Mouse (Mus musculus): ENCODE measurements around the gene Cd68. TPM values are rescaled to one million over a fixed set of nuclear protein-coding genes. Genes with fewer than 3 reads are reported as not detected.
"Not testable (repeated sequence)": the region's sequence is repeated elsewhere in the genome, so short reads cannot be mapped to it uniquely, and the experiment has no call there.

Gene Cd68
- polyA plus RNA-seq, 1 experiment from 2014 or later: 10.3 TPM

DNA sequence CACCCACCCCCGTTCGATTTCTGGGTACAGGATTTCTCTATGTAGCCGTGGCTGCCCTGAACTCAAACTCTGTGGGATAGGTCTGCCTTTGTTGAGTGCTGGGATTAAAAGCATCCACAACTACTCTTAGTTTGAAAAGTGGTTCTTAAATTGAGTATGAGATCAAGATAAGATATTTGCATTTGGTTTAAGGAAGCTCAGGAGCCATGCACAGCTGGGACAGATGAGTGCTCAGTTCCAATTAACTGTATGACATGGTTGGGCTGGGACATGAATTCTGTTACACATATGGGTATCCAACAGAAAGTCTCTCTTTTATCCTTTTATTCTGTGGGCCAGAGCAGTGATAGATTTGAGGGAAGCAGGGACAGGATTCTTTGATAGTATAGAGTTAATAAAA, 30.5 kb downstream of the Cd68 start:
- Histone ChIP-seq H3K4me2 (peak overlapping the region; percentile 78; the same call in 1 of the 2 replicates), H3K9me3 (no peaks in the 10 kb centered on the region), H3K27me3 (no peaks in the 10 kb centered on the region), H3K27ac (replicated peaks) (no peak overlapping the region), H3K9ac (no peak overlapping the region), H3K4me1 (replicated peaks) (peaks cover 33% of the 10 kb centered on the region), H3K4me3 (no peak overlapping the region), H3K36me3 (peaks cover 19% of the 10 kb centered on the region)
- 93% methylated on average over 3 of the region's 3 CpGs for WGBS
- no peak for ATAC-seq (ENCODE audit: low FRiP score, low read depth)

DNA sequence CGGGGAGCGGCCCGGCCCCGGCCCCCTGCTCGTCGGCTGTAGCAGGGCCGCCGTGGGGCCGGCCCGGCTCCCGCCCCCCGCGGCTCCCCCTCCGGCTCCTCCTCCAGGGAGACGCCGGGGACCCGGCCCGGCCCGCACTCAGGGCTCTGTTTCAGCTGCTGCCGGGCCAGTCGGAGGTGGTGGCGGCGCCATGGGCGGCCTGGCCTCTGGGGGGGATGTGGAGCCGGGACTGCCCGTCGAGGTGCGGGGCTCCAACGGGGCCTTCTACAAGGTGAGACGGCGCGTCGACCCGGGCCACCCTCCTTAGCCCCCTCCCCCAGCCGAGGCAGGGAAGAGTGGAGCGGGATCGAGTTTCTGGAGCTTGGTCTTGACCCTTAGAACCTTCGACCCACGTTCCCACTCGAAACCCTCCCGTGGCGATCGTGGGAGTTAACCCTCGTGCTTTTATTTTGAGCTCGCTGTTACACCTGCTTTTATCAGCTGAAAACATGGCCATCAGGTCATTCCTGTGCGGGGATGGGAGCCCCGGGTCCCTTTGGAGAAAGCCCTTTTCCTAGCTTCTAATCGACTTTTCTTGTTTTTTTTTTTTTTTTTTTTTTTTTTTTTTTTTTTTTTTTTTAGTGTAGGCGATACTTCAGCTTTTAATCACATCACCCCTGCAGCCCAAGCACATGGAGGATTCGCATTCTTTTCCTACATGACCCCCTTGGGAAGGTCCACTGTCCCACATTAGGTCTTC, 32.7 kb downstream of the Cd68 start:
- Histone ChIP-seq H3K9me3 (no peaks in the 10 kb centered on the region), H3K27me3 (no peaks in the 10 kb centered on the region), H3K36me3 (peaks cover 5% of the 10 kb centered on the region; the same call in 1 of the 2 replicates), H3K27ac (replicated peaks) (peak overlapping the region; percentile 95), H3K9ac (peak overlapping the region; percentile 99), H3K4me1 (replicated peaks) (peaks cover 33% of the 10 kb centered on the region), H3K4me3 (peak overlapping the region; percentile 94), H3K4me2 (peak overlapping the region; percentile 78)
- under 1% methylated on average over 33 of the region's 50 CpGs for WGBS
- ATAC-seq (ENCODE audit: low FRiP score, low read depth): peak; percentile 40; the same call in 1 of the 2 replicates

DNA sequence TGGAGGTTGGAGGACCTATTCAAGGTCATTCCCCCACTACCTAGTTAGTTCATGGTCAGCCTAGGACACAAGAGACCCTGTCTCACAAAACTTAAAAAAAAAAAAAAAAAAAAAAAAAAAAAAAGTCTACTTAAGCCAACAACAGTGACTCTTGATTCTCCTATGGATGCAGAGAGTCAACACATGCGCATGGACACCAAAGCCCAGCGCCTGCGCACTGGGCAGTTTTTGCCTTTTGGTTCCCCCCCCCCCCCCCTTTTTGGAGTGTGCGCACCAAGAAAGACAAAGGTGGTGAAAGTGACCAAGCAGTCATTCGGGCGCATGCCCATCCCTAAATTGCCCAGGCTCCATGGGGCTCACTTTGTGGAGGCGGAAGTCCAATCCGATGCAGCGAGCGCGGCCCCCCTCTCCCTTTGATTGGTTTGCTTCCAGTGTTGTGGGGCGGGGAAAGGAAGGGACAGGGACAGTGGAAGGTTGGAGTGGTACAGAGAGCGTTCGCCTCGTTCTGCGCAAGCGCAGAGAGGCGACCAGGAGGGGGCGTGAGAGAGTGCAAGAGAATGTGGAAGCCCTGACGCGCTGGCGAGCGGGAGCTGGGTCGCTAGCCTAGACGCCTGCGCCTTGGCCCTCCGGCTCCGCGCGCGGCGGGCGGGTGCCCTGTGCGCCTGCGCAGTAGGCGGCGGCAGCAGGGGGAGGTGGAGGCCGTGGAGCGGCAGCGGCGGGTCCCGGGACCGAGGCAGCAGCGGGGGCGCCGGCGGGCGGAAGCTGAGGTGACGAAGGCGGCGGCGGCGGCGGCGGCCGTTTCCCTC, 33.5 kb downstream of the Cd68 start, which contains the start of gene Fxr2:
Gene Fxr2 (plus strand): TSS at position 707 of the 806 bp plus-strand sequence.
- peak; percentile 100 for ATAC-seq (ENCODE audit: low FRiP score, low read depth)
- under 1% methylated on average over 36 of the region's 56 CpGs for WGBS
- H3K4me2 ChIP-seq: peak within 1 kb of the TSS; percentile 78
- peak within 1 kb of the TSS; percentile 94 for H3K4me3 ChIP-seq
- H3K27ac ChIP-seq (replicated peaks): peak within 1 kb of the TSS; percentile 95
- H3K9me3 ChIP-seq: no peaks in the 10 kb centered on the region
- H3K27me3 ChIP-seq: no peaks in the 10 kb centered on the region
- peak within 1 kb of the TSS; percentile 99 for H3K9ac ChIP-seq
- peaks cover 4% of the 10 kb centered on the region; the same call in 1 of the 2 replicates for H3K36me3 ChIP-seq
- H3K4me1 ChIP-seq (replicated peaks): peaks cover 33% of the 10 kb centered on the region

DNA sequence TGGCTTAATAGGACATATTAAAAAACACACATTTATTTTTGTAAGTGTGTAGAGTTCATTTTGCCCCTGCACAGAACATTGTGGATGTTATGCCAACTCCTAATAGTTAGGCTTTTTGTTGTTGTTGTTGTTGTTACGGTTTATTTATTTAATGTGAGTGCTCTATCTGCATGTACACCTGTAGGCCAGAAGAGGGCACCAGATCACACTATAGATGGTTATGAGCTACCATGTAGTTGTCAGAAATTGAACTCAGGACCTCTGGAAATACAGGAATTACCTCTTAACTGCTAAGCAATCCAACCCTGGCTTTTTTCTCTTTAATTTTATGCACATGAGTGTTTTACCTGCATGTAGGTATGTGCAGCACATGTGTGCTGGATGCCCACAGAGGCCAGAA, 36.2 kb downstream of the Cd68 start:
- Histone ChIP-seq H3K4me2 (no peak overlapping the region), H3K9me3 (no peaks in the 10 kb centered on the region), H3K27me3 (no peaks in the 10 kb centered on the region), H3K27ac (replicated peaks) (no peak overlapping the region), H3K36me3 (no peaks in the 10 kb centered on the region), H3K4me3 (no peak overlapping the region), H3K4me1 (replicated peaks) (peaks cover 13% of the 10 kb centered on the region), H3K9ac (no peak overlapping the region)
- WGBS: 66% methylated on average over 1 of the region's 1 CpGs
- no peak for ATAC-seq (ENCODE audit: low FRiP score, low read depth)

DNA sequence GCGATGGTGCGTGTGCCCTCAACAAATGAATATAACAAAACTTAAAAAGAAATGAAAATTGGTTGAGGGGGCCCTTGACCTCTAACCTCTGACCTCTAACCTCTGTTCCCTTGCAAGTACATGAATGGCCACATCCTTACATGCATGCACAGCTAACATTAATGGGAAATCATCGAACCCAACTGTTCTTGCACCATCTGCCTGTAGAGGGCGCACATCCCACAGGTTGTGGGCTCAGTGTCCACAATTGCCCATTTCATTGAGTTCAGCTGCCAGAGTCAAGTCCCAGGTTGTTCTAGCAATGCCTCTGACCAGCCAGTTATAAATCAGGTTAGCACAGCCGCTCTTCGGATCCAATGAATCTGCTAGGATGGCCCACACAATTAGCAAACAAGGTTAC, 37.7 kb downstream of the Cd68 start:
- Histone ChIP-seq H3K9ac (no peak overlapping the region), H3K4me2 (no peak overlapping the region), H3K4me3 (no peak overlapping the region), H3K27ac (replicated peaks) (no peak overlapping the region), H3K27me3 (no peaks in the 10 kb centered on the region), H3K4me1 (replicated peaks) (peaks cover under 1% of the 10 kb centered on the region), H3K36me3 (no peaks in the 10 kb centered on the region), H3K9me3 (no peaks in the 10 kb centered on the region)
- ATAC-seq (ENCODE audit: low FRiP score, low read depth): no peak
- 36% methylated on average over 6 of the region's 6 CpGs for WGBS

DNA sequence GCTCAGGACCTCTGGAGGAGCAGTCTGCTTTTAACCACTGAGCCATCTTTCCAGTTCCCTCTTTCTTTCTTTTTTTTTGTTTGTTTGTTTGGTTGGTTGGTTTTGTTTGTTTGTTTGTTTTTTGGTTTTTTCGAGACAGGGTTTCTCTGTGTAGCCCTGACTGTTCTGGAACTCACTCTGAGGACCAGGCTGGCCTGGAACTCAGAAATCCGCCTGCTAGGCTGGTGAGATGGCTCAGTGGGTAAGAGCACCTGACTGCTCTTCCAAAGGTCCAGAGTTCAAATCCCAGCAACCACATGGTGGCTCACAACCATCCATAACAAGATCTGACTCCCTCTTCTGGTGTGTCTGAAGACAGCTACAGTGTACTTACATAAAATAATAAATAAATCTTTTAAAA, 41.6 kb downstream of the Cd68 start:
- 90% methylated on average over 2 of the region's 2 CpGs for WGBS
- H3K4me1 ChIP-seq (replicated peaks): peaks cover 16% of the 10 kb centered on the region
- not testable (repeated sequence) for H3K9me3 ChIP-seq; H3K4me3 ChIP-seq; H3K4me2 ChIP-seq; H3K36me3 ChIP-seq; H3K27me3 ChIP-seq; H3K9ac ChIP-seq; ATAC-seq (ENCODE audit: low FRiP score, low read depth); H3K27ac ChIP-seq (replicated peaks)

DNA sequence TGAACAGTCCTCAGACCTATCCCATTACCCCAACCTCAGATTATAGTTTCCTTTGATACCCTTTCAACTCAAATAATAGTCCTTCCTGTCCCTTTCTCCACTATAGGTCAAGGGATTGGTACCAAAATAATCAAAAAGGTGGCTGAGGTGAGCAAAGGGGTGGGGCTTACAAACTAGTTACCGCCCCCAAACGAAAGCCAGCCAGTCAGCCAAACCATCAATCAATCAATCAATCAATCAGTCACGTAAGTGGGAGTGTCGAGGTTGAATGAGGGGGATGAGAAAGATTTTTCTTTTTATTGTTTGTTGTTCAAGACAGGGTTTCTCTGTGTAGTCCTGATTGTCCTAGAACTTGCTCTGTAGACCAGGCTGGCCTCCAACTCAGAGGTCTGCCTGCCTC, 42.9 kb downstream of the Cd68 start:
- peak overlapping the region; percentile 47 for H3K4me3 ChIP-seq
- H3K9ac ChIP-seq: peak overlapping the region; percentile 52; the same call in 1 of the 2 replicates
- WGBS: 62% methylated on average over 4 of the region's 4 CpGs

DNA sequence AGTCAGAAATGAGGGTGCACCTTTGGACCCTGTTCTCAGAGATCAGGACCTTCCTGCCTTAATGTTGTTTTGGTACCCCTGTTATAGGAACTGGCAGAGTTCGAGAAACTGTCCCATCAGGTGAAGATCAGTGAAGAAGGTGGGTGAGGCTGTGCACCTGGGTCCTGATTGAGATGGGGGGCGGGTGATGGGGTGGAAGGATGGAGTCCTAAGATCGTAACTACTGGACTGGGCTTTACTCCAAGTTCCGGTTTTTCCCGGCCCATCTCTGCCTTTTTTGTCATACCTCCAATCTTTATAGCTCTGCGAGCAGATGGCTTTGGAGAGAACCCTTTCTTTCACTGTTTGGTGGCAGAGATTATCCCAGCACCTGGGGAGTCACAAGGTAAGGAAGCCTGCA, 43.5 kb downstream of the Cd68 start:
- 39% methylated on average over 6 of the region's 6 CpGs for WGBS
- ATAC-seq (ENCODE audit: low FRiP score, low read depth): peak; percentile 43; the same call in 1 of the 2 replicates
- no peaks in the 10 kb centered on the region for H3K36me3 ChIP-seq

More for the DNA sequence above, 42.9 kb downstream of the Cd68 start:
- Histone ChIP-seq H3K4me2 (peak overlapping the region; percentile 68), H3K27me3 (no peaks in the 10 kb centered on the region), H3K27ac (replicated peaks) (no peak overlapping the region), H3K4me1 (replicated peaks) (peaks cover 16% of the 10 kb centered on the region), H3K36me3 (no peaks in the 10 kb centered on the region), H3K9me3 (no peaks in the 10 kb centered on the region)
- no peak for ATAC-seq (ENCODE audit: low FRiP score, low read depth)

DNA sequence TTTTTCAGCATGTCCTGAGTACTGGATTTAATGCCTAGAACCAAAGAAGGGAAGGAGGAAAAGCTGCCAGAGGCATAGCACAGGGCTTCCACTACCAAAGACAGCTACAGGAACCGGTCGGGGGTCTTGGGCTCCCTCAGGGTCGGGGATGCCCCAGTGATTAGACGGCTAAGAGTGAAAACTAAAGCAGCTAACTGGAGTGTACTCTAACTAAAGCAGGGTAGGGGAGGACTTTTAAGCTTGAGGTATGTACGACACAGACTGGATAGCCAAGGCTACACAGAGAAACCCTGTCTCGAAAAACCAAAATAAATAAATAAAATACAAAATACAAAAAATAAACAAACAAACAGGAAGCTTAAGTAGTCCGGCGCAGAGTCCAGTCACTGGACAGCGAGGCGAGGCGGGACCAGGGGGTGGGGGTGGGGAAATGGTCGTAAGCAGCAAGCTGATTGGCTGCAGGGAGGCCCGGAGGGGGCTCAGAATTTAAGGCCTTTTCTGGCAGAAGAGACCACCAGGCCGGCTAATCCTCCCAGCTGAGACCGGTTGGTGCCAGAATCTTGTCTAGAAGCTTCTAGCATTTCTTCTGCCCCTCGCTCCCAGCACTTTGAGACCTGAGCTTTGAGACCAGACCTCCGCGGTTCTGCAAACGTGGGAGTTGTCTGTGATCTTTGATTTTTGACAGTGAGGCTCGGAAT, 44.2 kb downstream of the Cd68 start, which contains the start of gene Sat2:
Gene Sat2 (plus strand): TSS at position 454 of the 698 bp plus-strand sequence.
- no peaks in the 10 kb centered on the region for H3K27me3 ChIP-seq
- ATAC-seq (ENCODE audit: low FRiP score, low read depth): peak; percentile 85
- no peaks in the 10 kb centered on the region for H3K36me3 ChIP-seq
- peak within 1 kb of the TSS; percentile 78 for H3K27ac ChIP-seq (replicated peaks)
- H3K9me3 ChIP-seq: no peaks in the 10 kb centered on the region
- peak within 1 kb of the TSS; percentile 52 for H3K9ac ChIP-seq
- H3K4me1 ChIP-seq (replicated peaks): peaks cover 16% of the 10 kb centered on the region
- H3K4me3 ChIP-seq: peak within 1 kb of the TSS; percentile 47
- H3K4me2 ChIP-seq: peak within 1 kb of the TSS; percentile 68
- WGBS: 1% methylated on average over 20 of the region's 20 CpGs

More for the DNA sequence above, 43.5 kb downstream of the Cd68 start:
- Histone ChIP-seq H3K4me1 (replicated peaks) (peaks cover 16% of the 10 kb centered on the region), H3K4me3 (peak overlapping the region; percentile 47), H3K27ac (replicated peaks) (peak overlapping the region; percentile 78), H3K9me3 (no peaks in the 10 kb centered on the region), H3K9ac (peak overlapping the region; percentile 52), H3K4me2 (peak overlapping the region; percentile 68), H3K27me3 (no peaks in the 10 kb centered on the region)

DNA sequence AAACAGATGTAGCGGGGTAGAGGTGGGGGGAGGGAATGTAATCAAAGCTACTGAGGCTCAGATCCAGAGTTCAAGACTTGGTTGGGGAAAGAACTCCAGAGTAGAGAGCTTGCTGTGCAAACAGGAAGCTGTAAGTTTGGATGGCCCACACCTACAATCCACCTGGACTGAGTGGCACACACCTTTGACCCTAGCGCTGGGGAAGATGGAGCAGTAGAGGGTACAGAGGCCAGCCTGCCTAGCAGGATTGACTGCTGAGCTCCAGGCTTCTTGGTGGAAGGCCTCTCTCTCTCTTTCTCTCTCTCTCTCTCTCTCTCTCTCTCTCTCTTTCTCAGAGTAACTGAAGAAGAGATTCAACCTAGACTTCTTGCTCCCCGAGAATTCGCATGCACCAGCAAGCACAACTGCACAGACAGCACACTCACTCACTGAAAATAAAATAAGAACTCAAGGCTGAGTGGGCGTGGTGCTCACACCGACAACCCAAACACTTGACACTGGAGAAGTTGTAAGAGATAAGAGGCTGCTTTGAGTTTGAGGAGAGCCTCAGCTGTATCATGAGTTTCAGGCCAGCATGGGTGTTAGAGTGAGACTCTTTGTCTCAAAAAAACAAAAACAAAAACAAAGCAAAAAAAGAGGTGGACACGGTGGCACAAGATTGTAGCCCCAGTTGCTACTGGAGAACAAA, 45.4 kb downstream of the Cd68 start:
- Histone ChIP-seq H3K4me3 (no peak overlapping the region), H3K36me3 (no peaks in the 10 kb centered on the region), H3K27ac (replicated peaks) (no peak overlapping the region), H3K4me2 (no peak overlapping the region), H3K27me3 (no peaks in the 10 kb centered on the region), H3K4me1 (replicated peaks) (peaks cover 16% of the 10 kb centered on the region), H3K9me3 (no peaks in the 10 kb centered on the region), H3K9ac (no peak overlapping the region)
- WGBS: 87% methylated on average over 7 of the region's 7 CpGs
- no peak for ATAC-seq (ENCODE audit: low FRiP score, low read depth)

DNA sequence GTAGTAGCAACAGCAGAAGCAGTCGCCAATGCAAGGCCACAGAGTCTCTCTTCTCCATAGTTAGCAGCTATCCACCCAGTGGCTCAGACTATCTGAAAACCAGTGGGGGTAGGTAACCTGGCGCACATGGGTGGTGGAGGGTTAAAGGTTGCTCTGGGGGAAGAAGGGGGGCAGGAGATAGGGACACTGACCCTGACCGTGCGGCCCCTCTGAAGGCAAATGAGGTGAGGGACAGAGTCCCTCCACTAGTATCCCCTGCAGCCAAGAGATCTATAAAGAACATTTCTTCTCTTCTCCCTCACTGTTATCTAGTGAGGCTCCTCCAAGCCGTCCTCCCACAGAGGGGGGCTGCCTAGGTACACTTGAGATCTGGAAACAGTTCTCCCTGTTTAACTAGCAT, 48.1 kb downstream of the Cd68 start, which contains the start of gene Shbg:
Gene Shbg (minus strand): TSS at position 101 of the 400 bp plus-strand sequence.
- ATAC-seq (ENCODE audit: low FRiP score, low read depth): no peak
- WGBS: 77% methylated on average over 5 of the region's 5 CpGs

More for the DNA sequence above, 48.1 kb downstream of the Cd68 start, which contains the start of gene Shbg:
- no peaks in the 10 kb centered on the region for H3K36me3 ChIP-seq
- no peak within 1 kb of the TSS for H3K27ac ChIP-seq (replicated peaks)
- no peak within 1 kb of the TSS for H3K9ac ChIP-seq
- no peak within 1 kb of the TSS for H3K4me2 ChIP-seq
- H3K27me3 ChIP-seq: no peaks in the 10 kb centered on the region
- no peaks in the 10 kb centered on the region for H3K9me3 ChIP-seq
- peaks cover 16% of the 10 kb centered on the region for H3K4me1 ChIP-seq (replicated peaks)
- H3K4me3 ChIP-seq: no peak within 1 kb of the TSS
